Mouse (Mus musculus): ENCODE data around the gene Prr7. TPM values are rescaled to one million over a fixed set of nuclear protein-coding genes. Genes with fewer than 3 reads are reported as not detected.

Gene Prr7
- polyA plus RNA-seq, 1 experiment from 2014 or later = 0.37 TPM

DNA sequence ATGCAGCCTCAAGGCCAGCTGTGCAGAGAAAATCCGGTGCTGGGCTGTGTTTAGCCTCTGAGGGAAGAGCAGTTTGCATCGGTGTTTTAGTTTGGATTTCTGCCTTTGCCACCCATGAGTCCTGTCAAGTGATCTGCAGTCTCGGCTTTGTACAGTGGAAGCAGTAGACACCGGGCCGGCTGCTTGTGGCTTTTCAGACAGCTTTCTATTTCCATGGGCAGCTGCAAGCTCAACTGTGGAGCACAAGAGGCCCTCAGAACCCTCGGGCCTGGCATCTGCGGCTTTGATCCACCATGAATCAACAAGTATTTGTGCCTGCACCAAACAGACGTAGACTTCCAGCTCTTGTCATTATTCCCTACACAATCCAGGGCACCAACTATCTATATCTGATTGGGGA, 38.3 kb downstream of the Prr7 start:
- Histone ChIP-seq H3K36me3 (ENCODE audit: insufficient read depth, low read length) (peaks cover 65% of the 10 kb centered on the region), H3K4me2 (replicated peaks; ENCODE audit: low read depth, low read length) (no peak overlapping the region), H3K4me3 (ENCODE audit: low read length) (no peak overlapping the region), H3K9me3 (ENCODE audit: low read length) (no peaks in the 10 kb centered on the region), H3K9ac (replicated peaks; ENCODE audit: low read length) (no peak overlapping the region), H3K27ac (ENCODE audit: low read length) (no peak overlapping the region), H3K4me1 (ENCODE audit: insufficient read depth, low read length) (no peaks in the 10 kb centered on the region), H3K27me3 (ENCODE audit: insufficient read depth, low read length) (no peaks in the 10 kb centered on the region)
- 88% methylated on average over 8 of the region's 8 CpGs for WGBS
- no peak for ATAC-seq (ENCODE audit: low FRiP score, low TSS enrichment)

- H3K27ac ChIP-seq (ENCODE audit: low read length) = no peak overlapping the region
- no peaks in the 10 kb centered on the region for H3K9me3 ChIP-seq (ENCODE audit: low read length)
- H3K4me3 ChIP-seq (ENCODE audit: low read length) = no peak overlapping the region
- ATAC-seq (ENCODE audit: low FRiP score, low TSS enrichment) = no peak
- no peaks in the 10 kb centered on the region for H3K4me1 ChIP-seq (ENCODE audit: insufficient read depth, low read length)
- WGBS = 85% methylated on average over 5 of the region's 5 CpGs
- H3K4me2 ChIP-seq (replicated peaks; ENCODE audit: low read depth, low read length) = no peak overlapping the region
- no peak overlapping the region for H3K9ac ChIP-seq (replicated peaks; ENCODE audit: low read length)
- peaks cover 67% of the 10 kb centered on the region for H3K36me3 ChIP-seq (ENCODE audit: insufficient read depth, low read length)
- no peaks in the 10 kb centered on the region for H3K27me3 ChIP-seq (ENCODE audit: insufficient read depth, low read length)
Measured at GRCm38 (mm10) chr13:55504390-55504789, 40.3 kb downstream of the Prr7 start.

DNA sequence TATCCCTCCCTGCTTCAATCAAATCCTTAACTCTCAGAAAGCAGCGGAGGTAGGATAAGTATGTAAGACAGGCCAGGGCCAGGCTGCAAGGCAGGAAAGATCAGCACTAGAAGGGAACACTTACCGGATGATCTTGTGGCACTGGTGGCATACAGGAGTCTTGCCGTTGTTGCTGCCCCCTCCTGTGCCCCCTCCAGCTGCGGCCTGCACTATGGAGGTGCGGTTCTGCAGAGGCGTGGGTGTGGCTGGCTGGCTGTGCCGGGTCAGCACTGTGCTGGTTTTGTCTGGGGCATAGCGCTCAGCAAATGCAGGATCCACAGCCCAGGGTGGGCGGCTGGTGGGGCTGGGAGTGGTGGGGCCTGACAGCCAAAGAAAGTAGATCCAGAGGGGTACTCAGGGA, 41.7 kb downstream of the Prr7 start:
- no peak overlapping the region for H3K9ac ChIP-seq (replicated peaks; ENCODE audit: low read length)
- H3K36me3 ChIP-seq (ENCODE audit: insufficient read depth, low read length) = peaks cover 67% of the 10 kb centered on the region

GRCm38 (mm10) chr13:55506697-55507096, 42.6 kb downstream of the Prr7 start:
- H3K9ac ChIP-seq (replicated peaks; ENCODE audit: low read length) = no peak overlapping the region
- peaks cover 17% of the 10 kb centered on the region for H3K4me1 ChIP-seq (ENCODE audit: insufficient read depth, low read length)
- no peak overlapping the region for H3K4me2 ChIP-seq (replicated peaks; ENCODE audit: low read depth, low read length)
- no peaks in the 10 kb centered on the region for H3K9me3 ChIP-seq (ENCODE audit: low read length)
- H3K4me3 ChIP-seq (ENCODE audit: low read length) = no peak overlapping the region
- H3K36me3 ChIP-seq (ENCODE audit: insufficient read depth, low read length) = peaks cover 63% of the 10 kb centered on the region
- WGBS = 89% methylated on average over 10 of the region's 10 CpGs
- no peak for ATAC-seq (ENCODE audit: low FRiP score, low TSS enrichment)
- H3K27me3 ChIP-seq (ENCODE audit: insufficient read depth, low read length) = no peaks in the 10 kb centered on the region
- no peak overlapping the region for H3K27ac ChIP-seq (ENCODE audit: low read length)

More for the DNA sequence above, 41.7 kb downstream of the Prr7 start:
- no peaks in the 10 kb centered on the region for H3K9me3 ChIP-seq (ENCODE audit: low read length)
- no peak for ATAC-seq (ENCODE audit: low FRiP score, low TSS enrichment)
- 93% methylated on average over 9 of the region's 9 CpGs for WGBS
- no peak overlapping the region for H3K27ac ChIP-seq (ENCODE audit: low read length)
- no peak overlapping the region for H3K4me2 ChIP-seq (replicated peaks; ENCODE audit: low read depth, low read length)
- peaks cover 8% of the 10 kb centered on the region for H3K4me1 ChIP-seq (ENCODE audit: insufficient read depth, low read length)
- H3K27me3 ChIP-seq (ENCODE audit: insufficient read depth, low read length) = no peaks in the 10 kb centered on the region
- H3K4me3 ChIP-seq (ENCODE audit: low read length) = no peak overlapping the region

DNA sequence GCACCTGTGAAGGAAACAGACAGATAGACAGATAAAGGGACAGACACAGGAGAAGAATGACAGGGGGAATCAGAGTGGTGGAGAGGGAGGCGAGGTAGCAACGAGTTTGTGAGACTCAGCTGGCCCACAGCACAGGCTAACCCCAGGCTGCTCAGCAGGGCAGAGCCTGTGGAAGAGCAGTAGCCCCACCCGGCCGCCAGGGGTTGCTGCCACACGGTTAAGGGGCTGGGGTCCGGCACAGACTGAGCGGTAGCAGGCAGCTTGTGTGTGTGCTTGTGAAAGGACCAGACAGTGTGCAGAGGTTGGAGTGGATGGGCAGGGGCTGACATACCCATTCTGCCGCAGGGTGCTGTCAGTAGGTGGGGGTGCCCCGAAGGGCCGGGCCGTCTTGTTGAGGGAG, 43.8 kb downstream of the Prr7 start:
- WGBS = 60% methylated on average over 11 of the region's 11 CpGs
- H3K27me3 ChIP-seq (ENCODE audit: insufficient read depth, low read length) = no peaks in the 10 kb centered on the region
- peaks cover 57% of the 10 kb centered on the region for H3K36me3 ChIP-seq (ENCODE audit: insufficient read depth, low read length)

GRCm38 (mm10) chr13:55508531-55508930, 44.5 kb downstream of the Prr7 start:
- no peak overlapping the region for H3K4me3 ChIP-seq (ENCODE audit: low read length)
- H3K36me3 ChIP-seq (ENCODE audit: insufficient read depth, low read length) = peaks cover 50% of the 10 kb centered on the region
- no peak overlapping the region for H3K4me2 ChIP-seq (replicated peaks; ENCODE audit: low read depth, low read length)
- no peak for ATAC-seq (ENCODE audit: low FRiP score, low TSS enrichment)
- H3K9me3 ChIP-seq (ENCODE audit: low read length) = no peaks in the 10 kb centered on the region
- peaks cover 25% of the 10 kb centered on the region for H3K4me1 ChIP-seq (ENCODE audit: insufficient read depth, low read length)
- 95% methylated on average over 10 of the region's 10 CpGs for WGBS
- no peak overlapping the region for H3K9ac ChIP-seq (replicated peaks; ENCODE audit: low read length)
- H3K27ac ChIP-seq (ENCODE audit: low read length) = no peak overlapping the region
- no peaks in the 10 kb centered on the region for H3K27me3 ChIP-seq (ENCODE audit: insufficient read depth, low read length)

More for the DNA sequence above, 43.8 kb downstream of the Prr7 start:
- H3K27ac ChIP-seq (ENCODE audit: low read length) = no peak overlapping the region
- H3K4me2 ChIP-seq (replicated peaks; ENCODE audit: low read depth, low read length) = no peak overlapping the region
- no peak overlapping the region for H3K9ac ChIP-seq (replicated peaks; ENCODE audit: low read length)
- no peak for ATAC-seq (ENCODE audit: low FRiP score, low TSS enrichment)
- no peak overlapping the region for H3K4me3 ChIP-seq (ENCODE audit: low read length)
- peaks cover 25% of the 10 kb centered on the region for H3K4me1 ChIP-seq (ENCODE audit: insufficient read depth, low read length)
- no peaks in the 10 kb centered on the region for H3K9me3 ChIP-seq (ENCODE audit: low read length)

DNA sequence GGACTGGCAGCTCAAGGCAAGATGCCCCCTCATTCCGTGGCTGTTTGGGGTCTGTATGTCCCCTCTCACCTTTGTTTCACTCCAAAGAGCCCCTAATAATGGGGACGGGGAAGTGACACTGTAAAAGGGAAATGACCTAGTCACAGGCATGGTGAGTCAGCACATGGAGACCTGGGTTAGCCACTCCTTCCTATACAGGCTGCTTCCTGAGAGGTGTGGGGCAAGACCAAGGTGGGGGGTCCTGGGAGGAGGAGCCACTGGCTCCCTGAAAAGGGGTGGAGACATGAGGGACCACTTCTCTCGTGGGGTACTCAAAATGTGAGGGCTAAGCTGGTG, 46.2 kb downstream of the Prr7 start:
- peak overlapping the region; percentile 84 for H3K4me2 ChIP-seq (replicated peaks; ENCODE audit: low read depth, low read length)
- H3K9me3 ChIP-seq (ENCODE audit: low read length) = no peaks in the 10 kb centered on the region
- H3K4me1 ChIP-seq (ENCODE audit: insufficient read depth, low read length) = peaks cover 25% of the 10 kb centered on the region
- H3K27ac ChIP-seq (ENCODE audit: low read length) = peak overlapping the region; percentile 96; the same call in 1 of the 2 replicates
- peaks cover 37% of the 10 kb centered on the region for H3K36me3 ChIP-seq (ENCODE audit: insufficient read depth, low read length)
- 37% methylated on average over 3 of the region's 3 CpGs for WGBS
- H3K27me3 ChIP-seq (ENCODE audit: insufficient read depth, low read length) = no peaks in the 10 kb centered on the region
- H3K4me3 ChIP-seq (ENCODE audit: low read length) = peak overlapping the region; percentile 87
- H3K9ac ChIP-seq (replicated peaks; ENCODE audit: low read length) = 0 out of 2 replicates have a peak overlapping the region, but pooled peaks have one; percentile 10
- ATAC-seq (ENCODE audit: low FRiP score, low TSS enrichment) = peak; percentile 1; the same call in 1 of the 2 replicates

- H3K27me3 ChIP-seq (ENCODE audit: insufficient read depth, low read length) = no peaks in the 10 kb centered on the region
- peak; percentile 69 for ATAC-seq (ENCODE audit: low FRiP score, low TSS enrichment)
- H3K36me3 ChIP-seq (ENCODE audit: insufficient read depth, low read length) = peaks cover 31% of the 10 kb centered on the region
- H3K27ac ChIP-seq (ENCODE audit: low read length) = peak overlapping the region; percentile 96
- H3K4me1 ChIP-seq (ENCODE audit: insufficient read depth, low read length) = peaks cover 25% of the 10 kb centered on the region
- no peaks in the 10 kb centered on the region for H3K9me3 ChIP-seq (ENCODE audit: low read length)
- 13% methylated on average over 6 of the region's 6 CpGs for WGBS
- peak overlapping the region; percentile 84 for H3K4me2 ChIP-seq (replicated peaks; ENCODE audit: low read depth, low read length)
- H3K9ac ChIP-seq (replicated peaks; ENCODE audit: low read length) = peak overlapping the region; percentile 94
- peak overlapping the region; percentile 87 for H3K4me3 ChIP-seq (ENCODE audit: low read length)
Measured at GRCm38 (mm10) chr13:55510668-55511491, 46.8 kb downstream of the Prr7 start.

- H3K27me3 ChIP-seq (ENCODE audit: insufficient read depth, low read length) = no peaks in the 10 kb centered on the region
- 31% methylated on average over 5 of the region's 5 CpGs for WGBS
- peaks cover 26% of the 10 kb centered on the region for H3K36me3 ChIP-seq (ENCODE audit: insufficient read depth, low read length)
- peaks cover 25% of the 10 kb centered on the region for H3K4me1 ChIP-seq (ENCODE audit: insufficient read depth, low read length)
- no peaks in the 10 kb centered on the region for H3K9me3 ChIP-seq (ENCODE audit: low read length)
- peak; percentile 5 for ATAC-seq (ENCODE audit: low FRiP score, low TSS enrichment)
- peak overlapping the region; percentile 96 for H3K27ac ChIP-seq (ENCODE audit: low read length)
- H3K9ac ChIP-seq (replicated peaks; ENCODE audit: low read length) = peak overlapping the region; percentile 94
- peak overlapping the region; percentile 84 for H3K4me2 ChIP-seq (replicated peaks; ENCODE audit: low read depth, low read length)
- peak overlapping the region; percentile 87 for H3K4me3 ChIP-seq (ENCODE audit: low read length)
Measured at GRCm38 (mm10) chr13:55511492-55511861, 47.4 kb downstream of the Prr7 start.

DNA sequence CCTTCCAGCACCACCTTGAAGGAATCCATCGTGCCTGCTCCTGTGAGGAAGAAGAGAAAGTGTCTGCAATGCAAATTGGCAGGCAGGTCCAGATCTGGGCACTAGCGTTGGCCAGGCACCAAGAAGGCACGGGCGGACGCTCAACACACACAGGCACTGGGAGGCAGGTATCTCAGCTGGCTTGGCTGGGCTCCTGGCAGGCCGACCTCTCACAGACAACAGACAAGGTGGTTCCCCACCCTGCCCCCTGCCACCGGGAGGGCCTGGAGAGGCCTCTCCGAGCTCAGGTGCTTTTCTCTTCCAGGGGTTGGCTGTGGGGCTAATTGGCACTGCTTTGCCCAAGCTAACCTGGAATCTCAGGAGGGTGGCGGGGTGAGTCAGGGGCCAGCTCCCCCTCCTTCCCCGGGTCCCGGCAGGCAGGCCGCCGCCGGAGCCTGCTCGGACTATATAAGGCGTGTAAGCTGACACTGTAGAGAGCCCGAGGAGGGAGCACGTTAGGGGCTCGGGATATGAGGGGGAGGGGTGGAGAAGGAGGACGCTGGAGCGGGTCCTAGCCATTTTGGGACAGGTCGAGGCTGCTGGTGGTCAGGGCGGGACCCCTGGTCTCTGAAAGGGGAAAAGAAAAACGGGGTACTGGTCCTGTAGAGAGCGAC, 48.4 kb downstream of the Prr7 start:
- Histone ChIP-seq H3K4me1 (ENCODE audit: insufficient read depth, low read length) (peaks cover 25% of the 10 kb centered on the region), H3K9me3 (ENCODE audit: low read length) (no peaks in the 10 kb centered on the region), H3K27ac (ENCODE audit: low read length) (peak overlapping the region; percentile 96), H3K4me3 (ENCODE audit: low read length) (peak overlapping the region; percentile 87), H3K9ac (replicated peaks; ENCODE audit: low read length) (peak overlapping the region; percentile 94), H3K36me3 (ENCODE audit: insufficient read depth, low read length) (peaks cover 16% of the 10 kb centered on the region), H3K4me2 (replicated peaks; ENCODE audit: low read depth, low read length) (peak overlapping the region; percentile 84), H3K27me3 (ENCODE audit: insufficient read depth, low read length) (no peaks in the 10 kb centered on the region)
- WGBS = 2% methylated on average over 24 of the region's 25 CpGs
- ATAC-seq (ENCODE audit: low FRiP score, low TSS enrichment) = peak; percentile 66

Measured in kidney, embryonic 16.5 days (tissue).